In genomic region chr6:84916291-84916690, GRCm38 (mm10) we compare ENCODE assay signal across 10 mouse cellular contexts.
A peak's percentile ranks its signal among the peaks of the same experiment; 100 is the strongest.
DNase-seq lines count a peak whose midpoint lies in the region; ATAC-seq lines count a peak whose summit lies in the region.
"Had no signal": no experiment of that assay in that cellular context is flagged by ENCODE, and none has a peak within 500 bp of the region (broad histone marks: within the 10 kb centered on the region; RNA-seq: fewer than 3 reads in every experiment).

No protein-coding gene starts in this region.

- no peak for ATAC-seq in forebrain, embryonic 12.5 days (ENCODE audit: low FRiP score)
- no peak for ATAC-seq in midbrain, embryonic 11.5 days (ENCODE audit: low FRiP score)
- ATAC-seq in midbrain, embryonic 15.5 days (replicated peaks), result no peak
- ATAC-seq in granulocyte monocyte progenitor cell, adult 5-6 weeks (replicated peaks; ENCODE audit: poor library complexity, severe bottlenecking), result peak; percentile 59
- ATAC-seq in megakaryocyte progenitor cell, adult 5-6 weeks (replicated peaks; ENCODE audit: poor library complexity), result peak; percentile 83
- ATAC-seq in frontal cortex, adult (ENCODE audit: low TSS enrichment), result no peak

- no peaks in the 10 kb centered on the region for H3K36me3 ChIP-seq in forebrain, embryonic 10.5 days (replicated peaks)
- no peaks in the 10 kb centered on the region for H3K36me3 ChIP-seq in forebrain, embryonic 12.5 days (replicated peaks)
- H3K36me3 ChIP-seq in midbrain, embryonic 11.5 days (ENCODE audit: control insufficient read depth, insufficient read depth, low read length), result no peaks in the 10 kb centered on the region
- no peaks in the 10 kb centered on the region for H3K36me3 ChIP-seq in midbrain, embryonic 15.5 days (replicated peaks)
- H3K36me3 ChIP-seq: hindbrain, embryonic 15.5 days; neural tube, embryonic 13.5 days had no signal

- no peaks in the 10 kb centered on the region for H3K4me1 ChIP-seq in forebrain, embryonic 10.5 days
- H3K4me1 ChIP-seq in forebrain, embryonic 12.5 days, result no peaks in the 10 kb centered on the region
- H3K4me1 ChIP-seq in midbrain, embryonic 11.5 days (ENCODE audit: control insufficient read depth, insufficient read depth, low read length), result no peaks in the 10 kb centered on the region
- no peaks in the 10 kb centered on the region for H3K4me1 ChIP-seq in midbrain, embryonic 15.5 days
- H3K4me1 ChIP-seq: neural tube, embryonic 13.5 days had no signal

- H3K4me2 ChIP-seq in forebrain, embryonic 12.5 days, result no peak overlapping the region
- no peak overlapping the region for H3K4me2 ChIP-seq in midbrain, embryonic 11.5 days
- no peak overlapping the region for H3K4me2 ChIP-seq in midbrain, embryonic 15.5 days
- H3K4me2 ChIP-seq: hindbrain, embryonic 15.5 days; neural tube, embryonic 13.5 days had no signal

- 20% methylated on average over 2 of the region's 2 CpGs for WGBS in forebrain, embryonic 10.5 days
- WGBS in forebrain, embryonic 12.5 days, result 21% methylated on average over 2 of the region's 2 CpGs
- 27% methylated on average over 2 of the region's 2 CpGs for WGBS in midbrain, embryonic 11.5 days
- 38% methylated on average over 2 of the region's 2 CpGs for WGBS in midbrain, embryonic 15.5 days

- no peak overlapping the region for H3K27ac ChIP-seq in forebrain, embryonic 10.5 days
- no peak overlapping the region for H3K27ac ChIP-seq in forebrain, embryonic 12.5 days
- H3K27ac ChIP-seq in midbrain, embryonic 11.5 days (ENCODE audit: low read depth, low read length), result no peak overlapping the region
- no peak overlapping the region for H3K27ac ChIP-seq in midbrain, embryonic 15.5 days
- H3K27ac ChIP-seq: hindbrain, embryonic 15.5 days; neural tube, embryonic 13.5 days had no signal

- peak; percentile 33 for DNase-seq in forebrain, embryonic 10.5 days (ENCODE audit: extremely low spot score, low spot score)
- peak; percentile 89 for DNase-seq in midbrain, embryonic 11.5 days (ENCODE audit: low spot score, missing footprints)
- peak; percentile 42 for DNase-seq in adrenal gland, postnatal 25 days

- H3K9ac ChIP-seq in forebrain, embryonic 12.5 days, result no peak overlapping the region
- H3K9ac ChIP-seq in midbrain, embryonic 11.5 days (ENCODE audit: low read length), result no peak overlapping the region
- no peak overlapping the region for H3K9ac ChIP-seq in midbrain, embryonic 15.5 days
- H3K9ac ChIP-seq: hindbrain, embryonic 15.5 days; neural tube, embryonic 13.5 days had no signal

- H3K27me3 ChIP-seq in forebrain, embryonic 10.5 days (ENCODE audit: poor library complexity, severe bottlenecking), result no peaks in the 10 kb centered on the region
- H3K27me3 ChIP-seq in forebrain, embryonic 12.5 days, result no peaks in the 10 kb centered on the region
- H3K27me3 ChIP-seq in midbrain, embryonic 11.5 days (ENCODE audit: control insufficient read depth, insufficient read depth, low read length), result no peaks in the 10 kb centered on the region
- H3K27me3 ChIP-seq in midbrain, embryonic 15.5 days (replicated peaks), result no peaks in the 10 kb centered on the region
- H3K27me3 ChIP-seq: hindbrain, embryonic 15.5 days; neural tube, embryonic 13.5 days had no signal

- H3K9me3 ChIP-seq in forebrain, embryonic 10.5 days, result no peaks in the 10 kb centered on the region
- H3K9me3 ChIP-seq in forebrain, embryonic 12.5 days, result no peaks in the 10 kb centered on the region
- no peaks in the 10 kb centered on the region for H3K9me3 ChIP-seq in midbrain, embryonic 11.5 days (ENCODE audit: control insufficient read depth, low read length)
- no peaks in the 10 kb centered on the region for H3K9me3 ChIP-seq in midbrain, embryonic 15.5 days
- H3K9me3 ChIP-seq: hindbrain, embryonic 15.5 days; neural tube, embryonic 13.5 days had no signal

- H3K4me3 ChIP-seq in forebrain, embryonic 10.5 days, result no peak overlapping the region
- H3K4me3 ChIP-seq in forebrain, embryonic 12.5 days (replicated peaks), result no peak overlapping the region
- H3K4me3 ChIP-seq in midbrain, embryonic 11.5 days (ENCODE audit: low read depth, low read length), result no peak overlapping the region
- H3K4me3 ChIP-seq in midbrain, embryonic 15.5 days, result no peak overlapping the region
- H3K4me3 ChIP-seq: hindbrain, embryonic 15.5 days; neural tube, embryonic 13.5 days had no signal

Comparison
In these comparisons a context has a peak if more than half of its experiments do, and no peak if none do; other contexts are left out.
1. DNase-seq: peak in every context shown above with its lines; median percentile 89 in midbrain, embryonic 11.5 days; 42 in adrenal gland, postnatal 25 days; 33 in forebrain, embryonic 10.5 days.
2. ATAC-seq: peak in granulocyte monocyte progenitor cell, adult 5-6 weeks (single experiment) and megakaryocyte progenitor cell, adult 5-6 weeks (single experiment); none in forebrain, embryonic 12.5 days (single experiment), midbrain, embryonic 11.5 days (single experiment), midbrain, embryonic 15.5 days (single experiment) and frontal cortex, adult (single experiment).